Mouse (Mus musculus) forebrain, embryonic 14.5 days (tissue): ENCODE data around the gene Pafah2. TPM values are rescaled to one million over a fixed set of nuclear protein-coding genes. Genes with fewer than 3 reads are reported as not detected.

Experiments
- ATAC-seq: fragments of 200-750 bp; cut with Nextera tagmentation; 2 replicates; pipeline ENCODE4 v1.8.0; 2017; ENCODE audit warnings: mild to moderate bottlenecking, moderate library complexity
- DNase-seq: peaks from one replicate; pipeline ENCODE4 v3.0.0-alpha.2; 2015; ENCODE audit warnings: low spot score
- H3K27ac ChIP-seq: fragments of 300-500 bp; sonication (generic); 2 replicates; pipeline ENCODE4 v1.5.1; 2014; ENCODE audit warnings: low read depth, mild to moderate bottlenecking, control low read depth, low read length, moderate library complexity
- H3K27me3 ChIP-seq: fragments of 300-500 bp; sonication (generic); replicated peaks from 2 replicates; pipeline ENCODE4 v1.6.1; 2014; ENCODE audit warnings: low read length, control low read depth, mixed read lengths; ENCODE audit not compliant: control insufficient read depth, insufficient read depth
- H3K36me3 ChIP-seq: fragments of 300-500 bp; sonication (generic); 2 replicates; pipeline ENCODE4 v1.6.1; 2014; ENCODE audit warnings: low read length, control low read depth; ENCODE audit not compliant: control insufficient read depth, insufficient read depth
- H3K4me1 ChIP-seq: fragments of 300-500 bp; sonication (generic); 2 replicates; pipeline ENCODE4 v1.6.1; 2014; ENCODE audit warnings: antibody characterized with exemption, low read length, control low read depth; ENCODE audit not compliant: control insufficient read depth, insufficient read depth
- H3K4me2 ChIP-seq: fragments of 300-500 bp; sonication (generic); 2 replicates; pipeline ENCODE4 v1.6.1; 2014; ENCODE audit warnings: mild to moderate bottlenecking, control low read depth, low read length
- H3K4me3 ChIP-seq: fragments of 300-500 bp; sonication (generic); 2 replicates; pipeline ENCODE4 v1.5.1; 2014; ENCODE audit warnings: low read depth, low read length, control low read depth
- H3K9ac ChIP-seq: fragments of 300-500 bp; sonication (generic); 2 replicates; pipeline ENCODE4 v1.6.1; 2014; ENCODE audit warnings: mild to moderate bottlenecking, low read length, control low read depth, moderate library complexity
- H3K9me3 ChIP-seq: fragments of 300-500 bp; sonication (generic); replicated peaks from 2 replicates; pipeline ENCODE4 v1.6.1; 2016; ENCODE audit warnings: low read length, control low read depth, mixed read lengths; ENCODE audit not compliant: control insufficient read depth
- WGBS: fragments of 180-500 bp; shearing (Covaris S2); extraction: QIAGEN DNeasy Blood & Tissue Kit; methylation state at CpG from one replicate; pipeline ENCODE4 v1.1.7; 2014; 5-methylcytosine and 5-hydroxymethylcytosine counted together
- polyA plus RNA-seq: library from polyadenylated mRNA; unstranded; fragments of >200 nt; fragmentation: Nextera tagmentation; extraction: Ambion mirVana; gene quantifications from 2 replicates; pipeline ENCODE4 v1.2.1, GENCODE M21; 2014

The Pafah2 gene
- polyA plus RNA-seq, 1 experiment from 2014 or later: 7.6 TPM

DNA sequence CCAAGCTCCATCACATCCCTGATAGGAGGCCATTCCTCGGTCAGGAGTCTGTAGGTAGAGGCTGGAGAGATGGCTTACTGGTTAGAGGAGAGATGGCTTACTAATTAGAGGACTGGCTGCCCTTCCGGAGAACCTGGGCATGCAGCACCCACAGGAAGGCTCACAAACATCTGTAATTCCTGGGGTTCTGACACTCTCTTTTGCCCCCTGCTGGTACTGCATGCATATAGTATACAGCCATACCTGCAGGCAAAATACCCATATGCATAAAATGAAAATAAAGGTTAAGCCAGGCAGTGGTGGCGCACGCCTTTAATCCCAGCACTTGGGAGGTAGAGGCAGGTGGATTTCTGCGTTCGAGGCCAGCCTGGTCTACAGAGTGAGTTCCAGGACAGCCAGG is 8.9 kb upstream of the Pafah2 start:
- H3K4me2 ChIP-seq: no peak overlapping the region
- H3K27me3 ChIP-seq: no peaks in the 10 kb centered on the region
- ATAC-seq (no peak), DNase-seq (no peak)
- H3K4me3 ChIP-seq: no peak overlapping the region
- 79% methylated on average over 6 of the region's 6 CpGs for WGBS
- H3K9ac ChIP-seq: no peak overlapping the region
- no peaks in the 10 kb centered on the region for H3K9me3 ChIP-seq
- H3K36me3 ChIP-seq: no peaks in the 10 kb centered on the region
- no peaks in the 10 kb centered on the region for H3K4me1 ChIP-seq
- H3K27ac ChIP-seq: no peak overlapping the region

DNA sequence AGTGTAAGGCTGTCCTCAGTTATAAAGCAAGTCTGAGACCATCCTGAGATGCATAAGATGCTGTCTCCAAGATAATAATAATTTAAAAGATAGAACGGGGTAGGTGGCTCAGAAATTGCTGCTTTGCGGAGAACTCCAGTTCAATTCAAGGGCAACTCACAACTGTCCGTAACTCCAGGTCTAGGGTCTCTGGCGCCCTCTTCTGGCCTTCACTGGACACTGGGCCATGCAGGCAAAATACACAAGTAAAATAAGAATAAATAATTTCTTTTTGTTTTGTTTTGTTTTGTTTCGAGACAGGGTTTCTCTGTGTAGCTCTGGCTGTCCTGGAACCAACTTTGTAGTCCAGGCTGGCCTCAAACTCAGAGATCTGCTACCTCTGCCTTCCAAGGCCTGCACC is 7.7 kb upstream of the Pafah2 start:
- ATAC-seq (no peak), DNase-seq (peak; percentile 72)
- H3K9ac ChIP-seq: no peak overlapping the region
- no peak overlapping the region for H3K4me2 ChIP-seq
- no peak overlapping the region for H3K4me3 ChIP-seq
- H3K9me3 ChIP-seq: no peaks in the 10 kb centered on the region
- no peaks in the 10 kb centered on the region for H3K27me3 ChIP-seq
- no peak overlapping the region for H3K27ac ChIP-seq
- H3K4me1 ChIP-seq: no peaks in the 10 kb centered on the region
- no peaks in the 10 kb centered on the region for H3K36me3 ChIP-seq
- WGBS: 13% methylated on average over 5 of the region's 5 CpGs

DNA sequence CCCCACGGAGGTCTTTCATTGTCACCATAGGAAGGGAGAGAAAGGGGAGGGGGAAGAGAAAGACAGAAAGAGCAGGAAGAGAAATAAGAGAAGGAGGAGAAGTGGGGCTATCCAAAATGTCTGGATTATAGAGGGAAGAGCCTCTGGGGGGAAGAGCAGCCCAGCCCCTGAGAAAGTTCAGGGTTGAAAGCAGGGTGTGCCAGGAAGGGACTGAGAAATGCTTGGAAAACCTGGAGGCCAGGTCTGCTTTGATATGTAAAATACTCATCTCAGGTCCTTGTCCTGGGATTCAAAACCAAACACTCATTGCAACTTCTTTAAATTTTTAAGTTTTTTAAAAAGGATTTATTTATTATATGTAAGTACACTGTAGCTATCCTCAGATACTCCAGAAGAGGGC is 4.5 kb upstream of the Pafah2 start:
- no peak for ATAC-seq
- Histone ChIP-seq H3K27me3 (no peaks in the 10 kb centered on the region), H3K27ac (no peak overlapping the region), H3K4me3 (no peak overlapping the region), H3K9me3 (no peaks in the 10 kb centered on the region), H3K36me3 (no peaks in the 10 kb centered on the region), H3K9ac (no peak overlapping the region), H3K4me2 (no peak overlapping the region), H3K4me1 (no peaks in the 10 kb centered on the region)
- WGBS: 83% methylated on average over 1 of the region's 1 CpGs
- DNase-seq: no peak

GRCm38 (mm10) chr4:134392595-134392994 is 3.5 kb upstream of the Pafah2 start:
- ATAC-seq: no peak
- peak; percentile 82 for DNase-seq
- Histone ChIP-seq H3K4me3 (no peak overlapping the region), H3K9me3 (no peaks in the 10 kb centered on the region), H3K27ac (peak overlapping the region; percentile 27; the same call in 1 of the 2 replicates), H3K9ac (no peak overlapping the region), H3K4me1 (peaks cover 4% of the 10 kb centered on the region), H3K36me3 (no peaks in the 10 kb centered on the region), H3K27me3 (no peaks in the 10 kb centered on the region), H3K4me2 (peak overlapping the region; percentile 12; the same call in 1 of the 2 replicates)
- WGBS: 9% methylated on average over 8 of the region's 8 CpGs

DNA sequence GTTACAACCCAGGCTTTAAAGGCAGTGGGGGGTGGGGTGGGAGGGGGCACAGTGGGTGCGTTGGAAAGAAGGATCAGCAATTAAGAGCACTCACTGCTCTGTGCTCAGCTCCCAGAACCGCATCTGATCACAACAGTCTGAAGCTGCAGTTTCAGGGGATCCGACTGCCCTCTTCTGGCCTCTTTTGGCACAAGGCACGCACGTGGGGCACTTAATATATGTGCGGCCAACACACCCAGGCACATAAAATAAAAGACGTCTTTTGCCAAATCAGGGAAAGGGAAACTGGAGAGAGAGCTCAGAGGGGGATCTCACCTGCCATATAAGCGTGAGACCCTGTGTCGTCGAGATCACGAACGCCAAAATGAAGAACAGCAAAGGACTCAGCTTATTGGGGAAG is 3.1 kb upstream of the Pafah2 start:
- Histone ChIP-seq H3K9ac (no peak overlapping the region), H3K4me1 (peaks cover 4% of the 10 kb centered on the region), H3K27ac (no peak overlapping the region), H3K4me2 (no peak overlapping the region), H3K4me3 (no peak overlapping the region), H3K9me3 (no peaks in the 10 kb centered on the region), H3K27me3 (no peaks in the 10 kb centered on the region), H3K36me3 (no peaks in the 10 kb centered on the region)
- DNase-seq (peak; percentile 69), ATAC-seq (no peak)
- 15% methylated on average over 12 of the region's 12 CpGs for WGBS

- DNase-seq: no peak
- Histone ChIP-seq H3K4me1 (peaks cover 8% of the 10 kb centered on the region), H3K9me3 (no peaks in the 10 kb centered on the region), H3K36me3 (no peaks in the 10 kb centered on the region), H3K9ac (no peak overlapping the region), H3K4me2 (peak overlapping the region; percentile 64; the same call in 1 of the 2 replicates), H3K27me3 (no peaks in the 10 kb centered on the region), H3K4me3 (no peak overlapping the region), H3K27ac (no peak overlapping the region)
- 95% methylated on average over 7 of the region's 7 CpGs for WGBS
- no peak for ATAC-seq
Observed at GRCm38 (mm10) chr4:134395142-134395541, 978 bp upstream of the Pafah2 start.

GRCm38 (mm10) chr4:134397121-134397520 is 1.0 kb downstream of the Pafah2 start:
- peak overlapping the region; percentile 29; the same call in 1 of the 2 replicates for H3K9ac ChIP-seq
- peaks cover 23% of the 10 kb centered on the region for H3K4me1 ChIP-seq
- peak overlapping the region; percentile 9; the same call in 1 of the 2 replicates for H3K27ac ChIP-seq
- no peaks in the 10 kb centered on the region for H3K27me3 ChIP-seq
- peak overlapping the region; percentile 68 for H3K4me2 ChIP-seq
- WGBS: 24% methylated on average over 7 of the region's 7 CpGs
- ATAC-seq: no peak
- no peaks in the 10 kb centered on the region for H3K36me3 ChIP-seq
- H3K4me3 ChIP-seq: peak overlapping the region; percentile 46; the same call in 1 of the 2 replicates
- H3K9me3 ChIP-seq: no peaks in the 10 kb centered on the region
- peak; percentile 35 for DNase-seq

DNA sequence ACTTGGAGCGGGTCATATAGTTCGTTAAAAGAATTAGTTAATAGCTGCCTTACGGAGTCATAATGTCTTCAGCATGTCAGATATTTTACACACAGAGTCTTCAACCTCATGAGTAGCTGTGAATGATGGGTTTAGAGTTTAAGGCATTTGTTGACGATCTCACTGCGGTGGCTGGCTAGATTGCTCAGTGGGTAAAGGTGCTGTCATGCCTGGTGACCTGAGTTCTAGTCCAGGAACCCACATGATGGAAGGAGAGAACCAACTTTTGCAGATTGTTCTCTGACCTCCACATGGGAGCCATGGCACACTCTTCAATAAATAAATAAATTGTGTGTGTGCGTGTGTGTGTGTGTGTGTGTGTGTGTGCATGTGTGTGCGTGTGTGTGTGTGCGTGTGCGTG is 1.6 kb downstream of the Pafah2 start:
- WGBS: 92% methylated on average over 9 of the region's 9 CpGs
- no peak for ATAC-seq
- H3K36me3 ChIP-seq: no peaks in the 10 kb centered on the region
- H3K4me2 ChIP-seq: peak overlapping the region; percentile 68; the same call in 1 of the 2 replicates
- H3K27ac ChIP-seq: no peak overlapping the region
- no peak overlapping the region for H3K9ac ChIP-seq
- H3K27me3 ChIP-seq: no peaks in the 10 kb centered on the region
- peaks cover 23% of the 10 kb centered on the region for H3K4me1 ChIP-seq
- H3K9me3 ChIP-seq: no peaks in the 10 kb centered on the region
- no peak overlapping the region for H3K4me3 ChIP-seq
- DNase-seq: no peak

DNA sequence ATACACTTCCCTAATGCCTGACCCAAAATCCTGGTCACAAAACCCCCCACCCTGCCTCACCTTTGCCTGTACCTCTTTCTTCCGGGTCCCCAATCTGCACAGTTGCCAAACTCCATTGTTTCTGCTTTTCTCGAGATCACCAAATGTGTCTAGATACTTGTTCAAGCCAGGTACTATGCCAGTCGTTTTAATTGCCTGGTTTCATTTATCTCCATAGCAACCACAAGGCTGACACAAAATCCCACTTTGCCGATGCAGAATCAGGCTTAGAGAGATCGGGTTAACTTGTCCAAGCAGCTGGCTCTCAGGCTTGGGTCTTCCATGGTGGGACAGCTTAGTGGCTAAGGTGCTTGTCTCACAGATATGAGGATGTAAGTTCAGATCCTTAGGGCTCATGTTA is 4.1 kb downstream of the Pafah2 start:
- WGBS: 7% methylated on average over 5 of the region's 5 CpGs

More for the DNA sequence above, 4.1 kb downstream of the Pafah2 start:
- Histone ChIP-seq H3K4me1 (peaks cover 23% of the 10 kb centered on the region), H3K27me3 (no peaks in the 10 kb centered on the region), H3K9ac (no peak overlapping the region), H3K4me2 (peak overlapping the region; percentile 67), H3K36me3 (no peaks in the 10 kb centered on the region), H3K4me3 (no peak overlapping the region), H3K27ac (no peak overlapping the region), H3K9me3 (no peaks in the 10 kb centered on the region)
- peak; percentile 66 for DNase-seq
- no peak for ATAC-seq
